Mouse (Mus musculus): ENCODE measurements around the gene Gm12216. TPM values are rescaled to one million over a fixed set of nuclear protein-coding genes. Genes with fewer than 3 reads are reported as not detected.

The Gm12216 gene
- polyA plus RNA-seq, 1 experiment from 2014 or later = 2.5 TPM

DNA sequence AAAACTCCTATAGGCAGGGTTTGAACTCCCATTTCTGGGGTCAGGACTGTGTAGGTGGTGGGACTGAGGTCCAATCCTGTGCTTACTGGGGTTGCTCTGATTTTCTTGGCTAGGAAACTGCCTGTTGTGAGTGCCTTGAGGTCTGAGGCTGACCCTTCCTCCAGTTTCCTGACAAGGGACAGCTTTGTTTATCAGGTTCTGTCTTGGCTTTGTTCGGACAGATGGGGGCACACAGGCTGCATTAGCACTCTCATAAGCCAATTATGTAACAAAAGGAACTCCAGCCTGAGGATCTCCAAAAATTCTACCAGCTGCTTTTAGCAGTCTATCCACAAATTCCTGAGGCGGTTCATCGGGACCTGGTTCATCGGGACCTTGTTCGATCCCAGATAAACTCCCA, 116.7 kb downstream of the Gm12216 start:
- H3K4me2 ChIP-seq = no peak overlapping the region
- WGBS = 17% methylated on average over 5 of the region's 5 CpGs
- ATAC-seq (ENCODE audit: borderline replicate concordance, extremely low read depth, low FRiP score, low TSS enrichment) = peak; percentile 31; the same call in 1 of the 2 replicates
- no peaks in the 10 kb centered on the region for H3K9me3 ChIP-seq
- no peak overlapping the region for H3K4me3 ChIP-seq
- H3K27ac ChIP-seq = no peak overlapping the region
- no peaks in the 10 kb centered on the region for H3K4me1 ChIP-seq
- no peaks in the 10 kb centered on the region for H3K36me3 ChIP-seq
- no peak overlapping the region for H3K9ac ChIP-seq
- no peaks in the 10 kb centered on the region for H3K27me3 ChIP-seq

DNA sequence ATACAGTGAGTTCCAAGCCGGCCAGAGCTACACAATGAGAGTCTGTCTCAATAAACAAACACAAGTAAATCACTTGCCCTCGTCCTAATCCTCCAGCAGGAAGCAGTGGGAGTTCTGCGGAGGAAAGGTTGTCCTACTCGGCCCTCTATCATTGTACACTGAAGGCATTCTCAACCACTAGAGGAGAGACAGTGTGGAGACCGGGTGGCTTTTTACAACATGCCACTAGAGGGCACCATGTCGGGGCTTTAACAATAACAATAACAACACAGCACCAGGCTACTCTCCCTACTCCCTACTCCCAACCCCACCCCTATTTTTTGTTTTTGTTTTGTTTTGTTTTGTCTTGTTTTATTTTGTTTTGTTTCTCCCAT, 121.5 kb downstream of the Gm12216 start:
- H3K27me3 ChIP-seq = no peaks in the 10 kb centered on the region
- no peak overlapping the region for H3K4me2 ChIP-seq
- ATAC-seq (ENCODE audit: borderline replicate concordance, extremely low read depth, low FRiP score, low TSS enrichment) = peak; percentile 62; the same call in 1 of the 2 replicates
- no peak overlapping the region for H3K4me3 ChIP-seq
- H3K9me3 ChIP-seq = no peaks in the 10 kb centered on the region
- H3K4me1 ChIP-seq = no peaks in the 10 kb centered on the region
- H3K36me3 ChIP-seq = no peaks in the 10 kb centered on the region
- peak overlapping the region; percentile 12; the same call in 1 of the 2 replicates for H3K27ac ChIP-seq
- H3K9ac ChIP-seq = no peak overlapping the region
- 34% methylated on average over 6 of the region's 6 CpGs for WGBS

- no peaks in the 10 kb centered on the region for H3K27me3 ChIP-seq
- no peaks in the 10 kb centered on the region for H3K4me1 ChIP-seq
- 46% methylated on average over 14 of the region's 14 CpGs for WGBS
- no peaks in the 10 kb centered on the region for H3K36me3 ChIP-seq
- H3K9ac ChIP-seq = no peak overlapping the region
- peak overlapping the region; percentile 12; the same call in 1 of the 2 replicates for H3K27ac ChIP-seq
- H3K4me2 ChIP-seq = no peak overlapping the region
- ATAC-seq (ENCODE audit: borderline replicate concordance, extremely low read depth, low FRiP score, low TSS enrichment) = peak; percentile 74
- no peak overlapping the region for H3K4me3 ChIP-seq
- no peaks in the 10 kb centered on the region for H3K9me3 ChIP-seq
These were observed 122.1 kb downstream of the Gm12216 start for GRCm38 (mm10) chr11:53736771-53737572.

DNA sequence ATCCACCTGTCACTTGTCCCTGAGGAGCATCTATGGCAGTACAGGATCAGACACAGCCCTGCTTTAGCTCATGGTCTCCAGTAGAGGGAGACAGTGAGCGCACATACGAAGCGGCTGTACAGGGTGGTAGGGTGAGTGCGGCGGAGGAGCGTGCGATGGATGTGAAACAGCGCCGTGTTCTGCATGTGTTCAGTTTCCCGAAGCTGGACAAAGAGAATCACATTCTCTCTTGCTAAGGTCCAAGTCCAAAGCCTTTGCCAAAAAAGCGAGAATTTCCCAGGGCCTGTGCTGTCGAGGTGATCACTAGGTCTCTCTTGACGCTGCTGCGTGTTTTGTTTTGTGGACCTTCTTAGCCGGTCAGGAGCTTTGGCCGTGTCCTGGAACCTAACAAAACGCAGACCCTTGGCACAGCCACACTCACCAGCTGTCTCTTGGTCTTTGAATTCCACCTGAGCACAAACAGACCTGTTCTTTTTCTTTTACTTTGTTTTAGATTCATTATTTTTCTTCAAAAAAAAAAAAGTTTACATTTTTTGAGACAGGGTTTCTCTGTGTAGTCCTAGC, 123.3 kb downstream of the Gm12216 start:
- peak overlapping the region; percentile 20; the same call in 1 of the 2 replicates for H3K4me3 ChIP-seq
- 20% methylated on average over 17 of the region's 17 CpGs for WGBS
- ATAC-seq (ENCODE audit: borderline replicate concordance, extremely low read depth, low FRiP score, low TSS enrichment) = peak; percentile 73; the same call in 1 of the 2 replicates

GRCm38 (mm10) chr11:53734970-53735681, 123.9 kb downstream of the Gm12216 start:
- H3K27me3 ChIP-seq = no peaks in the 10 kb centered on the region
- H3K4me1 ChIP-seq = no peaks in the 10 kb centered on the region
- WGBS = 64% methylated on average over 18 of the region's 18 CpGs
- H3K36me3 ChIP-seq = no peaks in the 10 kb centered on the region
- no peak overlapping the region for H3K4me3 ChIP-seq
- H3K4me2 ChIP-seq = no peak overlapping the region
- no peaks in the 10 kb centered on the region for H3K9me3 ChIP-seq
- no peak for ATAC-seq (ENCODE audit: borderline replicate concordance, extremely low read depth, low FRiP score, low TSS enrichment)
- H3K27ac ChIP-seq = no peak overlapping the region
- H3K9ac ChIP-seq = no peak overlapping the region

More for the DNA sequence above, 123.3 kb downstream of the Gm12216 start:
- peak overlapping the region; percentile 51 for H3K4me2 ChIP-seq
- no peaks in the 10 kb centered on the region for H3K4me1 ChIP-seq
- H3K27ac ChIP-seq = no peak overlapping the region
- no peaks in the 10 kb centered on the region for H3K27me3 ChIP-seq
- no peaks in the 10 kb centered on the region for H3K9me3 ChIP-seq
- no peaks in the 10 kb centered on the region for H3K36me3 ChIP-seq
- no peak overlapping the region for H3K9ac ChIP-seq

DNA sequence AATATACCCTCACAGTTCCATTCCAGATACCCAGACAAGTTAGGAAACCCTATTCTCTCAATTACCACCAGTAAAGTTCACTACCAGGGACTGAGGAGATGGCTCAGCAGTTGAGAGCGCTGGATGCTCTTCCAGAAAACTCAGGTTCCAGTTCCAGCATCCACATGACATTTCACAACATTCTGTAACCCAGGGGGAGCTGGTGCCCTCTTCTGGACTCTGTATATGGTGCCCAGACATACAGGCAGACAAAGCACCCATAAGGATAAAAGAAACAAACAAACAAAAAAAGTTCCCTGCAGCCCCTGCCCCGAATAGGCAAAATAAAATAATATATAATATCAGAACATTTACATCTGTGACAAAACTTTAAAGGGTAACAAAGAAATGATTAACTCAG, 124.6 kb downstream of the Gm12216 start:
- Histone ChIP-seq H3K9me3 (no peaks in the 10 kb centered on the region), H3K4me1 (no peaks in the 10 kb centered on the region), H3K27me3 (no peaks in the 10 kb centered on the region), H3K4me2 (no peak overlapping the region), H3K9ac (no peak overlapping the region), H3K4me3 (no peak overlapping the region), H3K36me3 (no peaks in the 10 kb centered on the region), H3K27ac (no peak overlapping the region)
- no peak for ATAC-seq (ENCODE audit: borderline replicate concordance, extremely low read depth, low FRiP score, low TSS enrichment)
- WGBS = 85% methylated on average over 2 of the region's 2 CpGs

DNA sequence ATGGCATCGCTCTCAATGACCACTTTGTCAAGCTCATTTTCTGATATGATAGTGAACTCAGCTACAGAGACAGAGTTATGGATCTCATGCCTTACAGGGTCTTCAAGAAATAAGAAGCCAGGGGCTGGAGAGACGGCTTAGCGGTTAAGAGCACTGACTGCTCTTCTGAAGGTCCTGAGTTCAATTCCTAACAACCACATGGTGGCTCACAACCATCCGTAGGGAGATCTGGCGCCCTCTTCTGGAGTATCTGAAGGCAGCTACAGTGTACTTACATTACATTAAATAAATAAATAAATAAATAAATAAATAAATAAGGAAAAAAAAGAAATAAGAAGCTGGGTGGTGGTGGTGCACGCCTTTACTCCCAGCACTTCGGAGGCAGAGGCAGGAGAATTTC, 125.2 kb downstream of the Gm12216 start:
- no peaks in the 10 kb centered on the region for H3K4me1 ChIP-seq
- no peaks in the 10 kb centered on the region for H3K9me3 ChIP-seq
- H3K27me3 ChIP-seq = no peaks in the 10 kb centered on the region
- WGBS = 87% methylated on average over 7 of the region's 7 CpGs
- H3K27ac ChIP-seq = no peak overlapping the region
- no peak overlapping the region for H3K4me3 ChIP-seq
- H3K36me3 ChIP-seq = no peaks in the 10 kb centered on the region
- no peak for ATAC-seq (ENCODE audit: borderline replicate concordance, extremely low read depth, low FRiP score, low TSS enrichment)
- no peak overlapping the region for H3K4me2 ChIP-seq
- no peak overlapping the region for H3K9ac ChIP-seq

Small RNA genes within 50 kb of the gene (microRNA-seq; reads per million reads assigned to microRNA genes)
- gene Mir7671 = not detected

Other genes starting within 250 kb of the Gm12216 start
- 1.2 TPM in 2 replicates for gene Il4, start 240.6 kb downstream of the Gm12216 start, polyA plus RNA-seq (2015; fragmentation: Nextera tagmentation; extraction: Ambion mirVana)
- gene Il13, start 224.6 kb downstream of the Gm12216 start, polyA plus RNA-seq (2015; fragmentation: Nextera tagmentation; extraction: Ambion mirVana) = 0.12 TPM in 1 of 2 replicates, not detected in the other
- gene Rad50, start 151.9 kb downstream of the Gm12216 start, polyA plus RNA-seq (2015; fragmentation: Nextera tagmentation; extraction: Ambion mirVana) = 33.4 and 33.5 TPM in 2 replicates
- gene Il5, start 138.5 kb downstream of the Gm12216 start, polyA plus RNA-seq (2015; fragmentation: Nextera tagmentation; extraction: Ambion mirVana) = 0.15 TPM in 1 of 2 replicates, not detected in the other
- gene Irf1, start 89.2 kb downstream of the Gm12216 start, polyA plus RNA-seq (2015; fragmentation: Nextera tagmentation; extraction: Ambion mirVana) = 24.8 and 28.7 TPM in 2 replicates
- 0.22 and 0.36 TPM in 2 replicates for gene Gm17334, start 86.1 kb downstream of the Gm12216 start, polyA plus RNA-seq (2015; fragmentation: Nextera tagmentation; extraction: Ambion mirVana)
- gene Slc22a5, start 32.4 kb upstream of the Gm12216 start, polyA plus RNA-seq (2015; fragmentation: Nextera tagmentation; extraction: Ambion mirVana) = 8.0 and 8.9 TPM in 2 replicates
- gene Slc22a21, start 121.1 kb upstream of the Gm12216 start, polyA plus RNA-seq (2015; fragmentation: Nextera tagmentation; extraction: Ambion mirVana) = 5.4 and 5.9 TPM in 2 replicates
- 0.51 and 0.88 TPM in 2 replicates for gene Slc22a4, start 168.8 kb upstream of the Gm12216 start, polyA plus RNA-seq (2015; fragmentation: Nextera tagmentation; extraction: Ambion mirVana)
- 13.0 and 16.4 TPM in 2 replicates for gene Pdlim4, start 209.8 kb upstream of the Gm12216 start, polyA plus RNA-seq (2015; fragmentation: Nextera tagmentation; extraction: Ambion mirVana)
- gene P4ha2, start 240.8 kb upstream of the Gm12216 start, polyA plus RNA-seq (2015; fragmentation: Nextera tagmentation; extraction: Ambion mirVana) = 37.7 and 38.4 TPM in 2 replicates